Mouse (Mus musculus) left cerebral cortex, postnatal 14 days (tissue): ENCODE results near the gene Acsbg2. TPM values are rescaled to one million over a fixed set of nuclear protein-coding genes. Genes with fewer than 3 reads are reported as not detected.
"Not testable (repeated sequence)": the region's sequence is repeated elsewhere in the genome, so short reads cannot be mapped to it uniquely, and the experiment has no call there.

Experiments
- DNase-seq, 2 experiments: peaks; one replicate each; pipeline ENCODE4 v3.0.0; 2021 to 2022; ENCODE audit warnings: low spot score in 2 of 2, mixed read lengths in 1 of 2
- intact Hi-C: fragments of 180-260 bp; cut with DNase I; formaldehyde crosslinking; loops from one replicate; pipeline ENCODE4 v1.15.1; 2025
- long read RNA-seq, 2 experiments: library from polyadenylated mRNA; stranded (forward); transcript quantifications; one replicate each; pipeline ENCODE4 v2.0.0; 2021
- total RNA-seq, 2 experiments: library from RNA; stranded (reverse); gene quantifications; 2 replicates each; pipeline ENCODE4 v1.2.3; 2021

The Acsbg2 gene
- not detected for total RNA-seq
- long read RNA-seq, experiment 1: 0 reads
- long read RNA-seq, experiment 2: 0 reads

GRCm38 (mm10) chr17:56874237-56874636 is at the start of gene Acsbg2:
Gene Acsbg2 (minus strand): TSS chr17:56874447.
- no peak for DNase-seq
- intact Hi-C loops: no loop called here

DNA sequence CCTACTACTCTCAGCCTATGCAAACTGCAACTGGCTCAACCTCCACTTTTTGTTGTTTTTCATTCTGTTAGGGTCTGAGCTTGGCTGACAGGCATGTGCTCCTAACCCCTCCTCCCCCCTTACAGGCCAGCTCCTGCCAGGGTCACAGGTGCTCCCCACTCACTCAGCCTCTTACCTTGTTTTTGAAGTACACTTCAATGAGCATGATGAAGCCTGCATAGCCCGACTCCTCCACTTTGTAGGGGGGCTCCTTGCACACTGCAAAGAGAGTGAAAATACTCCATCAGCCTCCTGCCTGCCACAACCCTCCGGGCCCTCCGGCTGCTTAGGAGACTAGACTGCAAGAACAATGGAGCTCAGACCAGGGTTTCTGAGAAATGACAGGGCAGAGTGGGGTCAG is 45.5 kb upstream of the Acsbg2 start:
- intact Hi-C loops: no loop called here
- no peak for DNase-seq

- DNase-seq: no peak
- intact Hi-C loops: no loop called here
Measured at GRCm38 (mm10) chr17:56917166-56917565, 42.9 kb upstream of the Acsbg2 start.

DNA sequence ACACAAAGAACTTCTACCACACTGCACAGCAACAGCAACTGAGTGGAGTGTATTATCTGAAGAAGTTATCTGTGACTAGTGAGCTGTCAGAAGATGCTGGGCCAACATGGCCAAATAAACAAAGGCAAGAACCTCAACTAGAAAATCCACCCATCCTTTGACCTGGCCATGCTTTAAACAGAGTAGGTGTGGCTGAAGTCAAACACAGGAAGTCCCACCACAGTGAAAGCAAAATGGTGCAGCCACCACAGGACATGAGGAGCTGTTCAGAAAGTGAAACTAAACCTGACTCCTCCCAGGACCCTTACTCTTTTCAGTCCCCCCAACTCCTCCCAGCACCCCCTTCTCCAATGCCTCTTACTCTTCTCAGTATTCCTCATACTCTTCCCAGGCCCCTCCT is 39.2 kb upstream of the Acsbg2 start:
- intact Hi-C loops: no loop called here

DNA sequence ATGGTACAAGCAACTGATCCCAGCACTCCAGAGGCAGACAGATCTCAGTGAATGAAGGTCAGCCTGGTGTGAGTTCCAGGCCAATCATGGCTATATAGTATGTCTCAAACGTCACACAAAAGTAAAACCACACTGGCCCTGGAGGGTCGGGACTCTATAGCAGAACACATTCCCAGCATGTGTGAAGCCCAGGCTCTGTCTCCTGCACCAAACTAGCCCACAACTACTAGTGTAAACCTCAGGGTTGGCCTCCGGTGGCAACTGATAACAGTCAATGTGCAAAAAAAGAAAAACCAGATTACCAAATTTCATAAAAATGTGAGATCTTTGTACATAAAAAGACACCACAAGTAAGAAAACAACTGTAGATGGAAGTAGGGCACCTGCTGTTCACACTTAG is 38.8 kb upstream of the Acsbg2 start:
- no peak for DNase-seq
- intact Hi-C loops: no loop called here

More for the DNA sequence above, 39.2 kb upstream of the Acsbg2 start:
- no peak for DNase-seq

- DNase-seq, intact Hi-C loops: not testable (repeated sequence)
Measured at GRCm38 (mm10) chr17:56909764-56910163, 35.5 kb upstream of the Acsbg2 start.

GRCm38 (mm10) chr17:56907887-56908286 is 33.6 kb upstream of the Acsbg2 start:
- intact Hi-C loops: no loop called here
- no peak for DNase-seq

DNA sequence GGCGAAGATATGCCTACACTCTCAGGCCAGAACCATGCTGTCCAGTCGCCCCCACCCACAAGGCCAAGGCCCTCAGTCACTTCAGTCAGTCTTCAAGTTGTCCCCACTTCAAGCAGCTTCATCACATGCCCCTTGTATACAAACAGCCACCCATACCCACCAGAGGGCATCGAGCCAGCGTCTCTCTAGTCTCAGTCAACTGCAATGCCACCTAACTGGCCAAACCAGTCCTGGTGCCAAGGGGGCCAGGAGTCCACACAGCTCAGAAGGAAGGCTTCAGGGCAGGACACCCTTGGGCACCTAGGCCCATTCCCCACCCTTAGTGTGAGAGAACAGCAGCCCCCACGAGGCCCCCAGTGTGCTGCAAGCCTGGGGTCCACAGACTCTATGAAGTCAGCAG is 32.8 kb upstream of the Acsbg2 start:
- intact Hi-C loops: no loop called here
- DNase-seq: no peak

DNA sequence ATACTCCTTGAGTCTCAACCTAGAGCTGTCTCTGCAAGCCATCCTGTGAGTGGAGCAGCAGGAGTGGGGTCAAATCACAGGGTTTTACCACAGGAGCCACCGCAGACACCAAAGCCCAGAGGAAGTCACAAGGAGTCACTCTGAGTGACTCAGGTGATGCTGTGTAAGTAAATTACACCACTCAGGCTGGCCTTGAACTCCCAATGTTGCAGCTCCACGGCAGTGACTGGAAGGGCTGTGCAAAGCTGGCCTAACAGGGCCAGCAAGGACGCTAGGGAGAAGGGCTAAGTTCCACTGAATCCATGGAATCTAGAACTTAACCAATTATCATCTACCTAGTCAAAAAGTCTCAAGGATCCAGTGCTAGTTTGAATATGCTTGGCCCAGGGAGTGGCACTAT is 31.9 kb upstream of the Acsbg2 start:
- intact Hi-C loops: no loop called here
- no peak for DNase-seq

DNA sequence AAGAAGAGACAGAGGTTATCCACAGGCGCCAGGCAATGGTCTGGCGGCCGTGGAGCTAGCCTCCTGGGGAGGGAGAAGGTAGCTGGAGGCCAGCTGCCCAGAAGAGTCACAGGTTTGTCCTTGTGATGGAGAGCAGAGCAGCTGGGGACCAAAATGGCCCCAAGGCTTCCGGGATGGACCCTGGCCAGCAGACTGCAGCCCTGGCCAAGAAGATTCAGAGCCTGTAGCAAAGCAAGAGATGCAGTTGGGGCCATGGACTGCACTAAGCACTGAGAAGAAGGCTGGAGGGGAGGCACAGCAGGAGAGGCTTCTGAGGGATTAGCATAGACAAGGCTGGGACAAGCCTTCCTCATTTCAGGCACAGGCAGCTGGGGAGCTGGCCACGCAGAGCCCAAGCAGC is 28.5 kb upstream of the Acsbg2 start:
- DNase-seq: no peak
- intact Hi-C loops: no loop called here

GRCm38 (mm10) chr17:56897630-56898195 is 23.5 kb upstream of the Acsbg2 start:
- DNase-seq: peak; percentile 86 to 92
- intact Hi-C loops: loop anchor here (5.0 kb wide), 3 partner anchors 40 to 100 kb away; partner anchors contain the start of genes Alkbh7 and Mllt1

GRCm38 (mm10) chr17:56896513-56897129 is 22.4 kb upstream of the Acsbg2 start:
- intact Hi-C loops: loop anchor here (5.0 kb wide), 3 partner anchors 41 to 101 kb away; partner anchors contain the start of genes Alkbh7 and Mllt1
- DNase-seq: peak; percentile 35 to 82

- intact Hi-C loops: loop anchor here (5.0 kb wide), 3 partner anchors 42 to 102 kb away; partner anchors contain the start of genes Alkbh7 and Mllt1
Measured at GRCm38 (mm10) chr17:56895368-56895918, 21.2 kb upstream of the Acsbg2 start.

GRCm38 (mm10) chr17:56890018-56890417 is 15.8 kb upstream of the Acsbg2 start:
- no peak for DNase-seq
- intact Hi-C loops: no loop called here

More at GRCm38 (mm10) chr17:56895368-56895918, 21.2 kb upstream of the Acsbg2 start:
- no peak for DNase-seq

- intact Hi-C loops: no loop called here
- DNase-seq: no peak
Measured at GRCm38 (mm10) chr17:56888050-56888449, 13.8 kb upstream of the Acsbg2 start.

- DNase-seq: no peak
- intact Hi-C loops: no loop called here
Measured at GRCm38 (mm10) chr17:56884809-56885208, 10.6 kb upstream of the Acsbg2 start.

DNA sequence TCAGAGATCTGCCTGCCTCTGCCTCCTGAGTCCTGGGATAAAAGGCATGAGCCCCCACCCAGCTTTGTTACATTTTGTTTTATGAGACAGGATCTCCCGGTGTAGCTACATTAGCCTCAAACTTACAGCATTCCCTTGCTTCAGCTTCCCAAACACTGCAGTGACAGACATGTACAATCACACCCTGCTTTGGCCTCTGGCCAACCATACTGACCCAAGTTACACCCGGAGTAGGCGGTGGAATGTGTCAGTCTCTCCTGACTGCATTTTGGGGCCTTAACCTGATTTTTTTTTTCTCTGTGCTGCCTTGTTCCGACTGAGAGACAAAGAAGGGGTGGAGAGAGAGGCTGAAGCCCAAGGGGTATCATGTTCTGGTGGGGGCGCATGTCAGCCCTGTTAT is 10.1 kb upstream of the Acsbg2 start:
- DNase-seq: peak in 1 of 2 experiments; percentile 62
- intact Hi-C loops: no loop called here

- intact Hi-C loops: no loop called here
- no peak for DNase-seq
Measured at GRCm38 (mm10) chr17:56883612-56884011, 9.4 kb upstream of the Acsbg2 start.

GRCm38 (mm10) chr17:56877426-56877825 is 3.2 kb upstream of the Acsbg2 start:
- no peak for DNase-seq
- intact Hi-C loops: no loop called here

- no peak for DNase-seq
- intact Hi-C loops: no loop called here
Measured at GRCm38 (mm10) chr17:56876981-56877380, 2.7 kb upstream of the Acsbg2 start.

DNA sequence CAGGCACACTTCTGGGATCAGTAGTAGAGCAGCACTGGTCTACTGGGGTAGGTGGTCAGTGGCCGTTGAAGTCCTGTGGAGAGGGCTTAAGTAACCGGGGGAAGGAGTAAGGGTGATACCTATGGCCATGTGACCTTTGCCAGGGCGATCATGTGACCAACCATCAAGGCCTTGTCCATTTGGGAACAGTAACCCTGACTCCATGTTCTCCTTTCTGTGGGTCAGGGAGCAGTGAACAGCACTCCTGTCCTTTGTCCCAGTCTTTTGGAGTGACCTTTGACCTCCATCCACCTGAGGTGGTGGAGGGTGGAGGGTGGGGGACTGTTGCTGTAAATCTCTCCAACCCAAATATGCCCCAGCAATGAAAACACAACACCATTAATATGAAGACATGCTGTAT is 2.2 kb upstream of the Acsbg2 start:
- intact Hi-C loops: no loop called here

More for the DNA sequence above, 2.2 kb upstream of the Acsbg2 start:
- DNase-seq: no peak
